Mouse (Mus musculus): ENCODE results near the gene Magi1.

DNA sequence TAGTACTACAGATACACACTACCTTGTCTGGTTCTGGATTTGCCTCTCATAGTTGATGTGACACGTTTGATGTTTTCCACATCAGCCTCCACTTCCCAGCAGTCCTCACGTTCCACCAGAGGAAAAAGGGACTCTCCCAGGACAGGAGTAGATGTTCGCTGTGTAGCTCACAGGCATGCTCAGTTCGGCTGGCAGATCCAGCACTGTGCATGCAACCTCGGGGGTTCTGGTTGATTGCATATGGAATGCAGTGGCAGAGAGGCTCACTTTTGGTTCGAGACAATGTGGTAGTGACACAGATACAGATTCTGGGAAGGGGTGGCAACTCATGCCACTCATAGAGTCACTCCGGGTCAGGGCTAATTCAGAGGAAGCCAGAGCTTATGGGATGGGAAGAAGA lies 28.6 kb upstream of the Magi1 start:
- TF ChIP-seq CTCF (IDR thresholded peaks at IDR 0.05; ENCODE audit: borderline replicate concordance, control insufficient read depth, extremely low read depth, insufficient read depth, low read length, poor library complexity) (no peak), POLR2A (IDR thresholded peaks at IDR 0.05; ENCODE audit: control insufficient read depth, extremely low read depth, insufficient read depth, low read length, poor library complexity) (no peak)

Data from thymus, adult 2 months (tissue).